8 mouse cellular contexts compared by ENCODE assay signal in the genomic region with DNA sequence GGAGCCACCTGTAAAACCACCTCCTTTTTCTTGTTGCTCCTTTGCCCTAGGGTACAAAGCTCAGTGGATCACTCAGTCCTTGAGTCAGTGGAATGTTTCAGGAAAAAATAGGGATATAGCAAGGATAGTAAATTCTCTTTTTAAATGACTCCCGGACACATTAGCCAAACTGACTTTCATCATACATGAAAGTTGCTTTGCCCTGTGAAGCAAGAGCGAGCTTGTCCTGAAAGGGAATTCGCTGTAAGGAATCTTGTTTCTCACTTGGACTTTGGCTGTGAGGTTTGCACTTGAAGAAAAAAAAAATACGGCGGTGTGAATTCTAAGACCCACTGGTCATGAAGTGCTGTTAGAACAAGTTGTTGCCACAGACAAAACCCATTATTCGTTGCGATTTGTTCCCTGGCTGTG. TPM values are rescaled to one million over a fixed set of nuclear protein-coding genes. Genes with fewer than 3 reads are reported as not detected.
DNase-seq lines count a peak whose midpoint lies in the region; ATAC-seq lines count a peak whose summit lies in the region.

No protein-coding gene starts in this region.

- H3K9me3 ChIP-seq in intestine, embryonic 16.5 days (ENCODE audit: control insufficient read depth, low read length), result no peaks in the 10 kb centered on the region
- no peaks in the 10 kb centered on the region for H3K9me3 ChIP-seq in lung, embryonic 16.5 days (ENCODE audit: control insufficient read depth, low read length)

- peak overlapping the region; percentile 96 for H3K27ac ChIP-seq in intestine, embryonic 16.5 days (ENCODE audit: low read length)
- H3K27ac ChIP-seq in lung, embryonic 16.5 days (ENCODE audit: low read length), result peak overlapping the region; percentile 99

- H3K27me3 ChIP-seq in intestine, embryonic 16.5 days (replicated peaks; ENCODE audit: control insufficient read depth, insufficient read depth, low read length), result no peaks in the 10 kb centered on the region
- no peaks in the 10 kb centered on the region for H3K27me3 ChIP-seq in lung, embryonic 16.5 days (ENCODE audit: control insufficient read depth, insufficient read depth, low read depth, low read length)

- WGBS in intestine, embryonic 16.5 days, result 3% methylated on average over 7 of the region's 7 CpGs
- WGBS in lung, embryonic 16.5 days, result 3% methylated on average over 7 of the region's 7 CpGs

- intact Hi-C loops in left cerebral cortex, postnatal 4 days (cut with DNase I), result loop anchor here (5.0 kb wide), 2 partner anchors 110 to 130 kb away; no protein-coding TSS in a partner anchor

- H3K4me1 ChIP-seq in intestine, embryonic 16.5 days (ENCODE audit: control insufficient read depth, insufficient read depth, low read length), result 0 out of 2 replicates have a peak, but pooled peaks cover 12% of the 10 kb centered on the region
- H3K4me1 ChIP-seq in lung, embryonic 16.5 days (replicated peaks; ENCODE audit: control insufficient read depth, insufficient read depth, low read length), result peaks cover 11% of the 10 kb centered on the region

- H3K4me2 ChIP-seq in intestine, embryonic 16.5 days (ENCODE audit: low read depth, low read length), result peak overlapping the region; percentile 81
- H3K4me2 ChIP-seq in lung, embryonic 16.5 days (ENCODE audit: low read depth, low read length), result peak overlapping the region; percentile 76

- ATAC-seq in intestine, embryonic 16.5 days, result peak; percentile 16; the same call in 1 of the 2 replicates
- ATAC-seq in lung, embryonic 16.5 days (ENCODE audit: low read depth), result no peak
- ATAC-seq in cerebellum, adult (ENCODE audit: insufficient number of reproducible peaks, low FRiP score, low TSS enrichment), result no peak

- peak overlapping the region; percentile 99 for H3K9ac ChIP-seq in intestine, embryonic 16.5 days (ENCODE audit: low read depth, low read length)
- H3K9ac ChIP-seq in lung, embryonic 16.5 days (ENCODE audit: low read length), result peak overlapping the region; percentile 97

- H3K36me3 ChIP-seq in intestine, embryonic 16.5 days (ENCODE audit: control insufficient read depth, insufficient read depth, low read length), result no peaks in the 10 kb centered on the region
- H3K36me3 ChIP-seq in lung, embryonic 16.5 days (ENCODE audit: control insufficient read depth, insufficient read depth, low read length), result no peaks in the 10 kb centered on the region

- peak overlapping the region; percentile 92 for H3K4me3 ChIP-seq in intestine, embryonic 16.5 days (ENCODE audit: low read length)
- H3K4me3 ChIP-seq in lung, embryonic 16.5 days (ENCODE audit: low read length), result peak overlapping the region; percentile 93

- peak; percentile 17 for DNase-seq in retina, embryonic 14.5 days (ENCODE audit: low spot score)
- DNase-seq in retina, postnatal 1 day, result no peak
- peak; percentile 89 for DNase-seq in fat pad, adult 2 months (ENCODE audit: extremely low read depth, low read depth, low spot score)
- DNase-seq in left cerebral cortex, postnatal 4 days, result no peak
- no peak for DNase-seq in frontal cortex, postnatal 14 days (ENCODE audit: low spot score in 2 of 2)

RNA-seq across cellular contexts. Expression of a gene that starts 1.8 kb away (rescaled TPM):
- polyA plus RNA-seq in intestine, embryonic 16.5 days (2015; fragmentation: Nextera tagmentation; extraction: Ambion mirVana), result 25.5 and 27.0 TPM in 2 replicates
- polyA plus RNA-seq in lung, embryonic 16.5 days (2015; fragmentation: Nextera tagmentation; extraction: Ambion mirVana), result 46.0 and 49.7 TPM in 2 replicates
- 100 to 1,000 TPM; 250 to 257 TPM for total RNA-seq in left cerebral cortex, postnatal 4 days (2021)

Comparison
In these comparisons a context has a peak if more than half of its experiments do, and no peak if none do; other contexts are left out.
1. DNase-seq: peak in retina, embryonic 14.5 days (single experiment) and fat pad, adult 2 months (single experiment); none in retina, postnatal 1 day (single experiment), left cerebral cortex, postnatal 4 days (single experiment) and frontal cortex, postnatal 14 days (0 of 2).